Mouse (Mus musculus): ENCODE results near the gene Arhgap35.
"Not testable (repeated sequence)": the region's sequence is repeated elsewhere in the genome, so short reads cannot be mapped to it uniquely, and the experiment has no call there.

The Arhgap35 gene

DNA sequence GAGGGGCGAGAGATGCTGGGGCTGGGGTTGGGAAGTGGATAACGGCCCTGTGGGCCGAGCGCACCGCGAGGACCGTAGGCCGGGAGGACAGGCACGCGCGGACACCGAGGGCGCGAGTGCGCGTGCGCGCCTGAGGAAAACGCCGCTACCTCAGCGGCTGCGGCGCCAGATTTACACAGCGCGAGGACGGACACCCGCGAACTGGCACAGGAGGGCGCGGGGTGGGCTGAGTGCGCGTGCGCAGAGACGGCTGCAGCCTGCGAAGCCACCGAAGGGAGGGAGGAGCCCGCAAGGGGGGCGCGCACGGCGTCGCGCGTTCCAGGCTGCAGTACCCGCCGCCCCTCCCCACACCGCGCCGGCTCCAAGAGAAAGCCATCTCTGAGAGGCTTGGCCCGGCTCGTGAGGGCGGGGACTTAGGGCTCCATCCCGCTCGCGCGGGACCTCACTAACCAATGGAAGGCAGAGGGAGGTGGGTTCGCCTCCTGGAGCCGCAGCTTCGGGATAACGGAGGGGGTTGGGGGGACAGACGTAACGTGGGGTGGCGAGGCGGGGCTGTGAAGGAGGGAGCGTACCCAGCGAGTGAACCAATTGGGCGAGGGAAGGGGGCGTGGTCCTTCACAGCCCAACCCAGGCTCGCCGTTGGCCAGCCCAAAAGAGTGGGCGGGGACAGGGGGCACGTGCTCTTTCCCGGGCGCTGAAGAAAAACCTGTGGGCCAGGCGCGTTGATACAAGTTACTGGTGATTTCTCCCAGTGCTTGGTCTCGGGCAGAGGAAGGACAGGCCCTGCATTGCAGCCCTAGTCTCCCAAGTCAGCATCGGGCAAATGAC, at the start of gene Arhgap35:
Gene Arhgap35, minus strand, starts transcription at position 106 of the 828 bp plus-strand sequence.
- peak; percentile 99 to 100 for DNase-seq (ENCODE audit: low spot score in 2 of 2)

GRCm38 (mm10) chr7:16644260-16644659, 29.5 kb upstream of the Arhgap35 start:
- no peak for DNase-seq (ENCODE audit: low spot score in 2 of 2)

DNA sequence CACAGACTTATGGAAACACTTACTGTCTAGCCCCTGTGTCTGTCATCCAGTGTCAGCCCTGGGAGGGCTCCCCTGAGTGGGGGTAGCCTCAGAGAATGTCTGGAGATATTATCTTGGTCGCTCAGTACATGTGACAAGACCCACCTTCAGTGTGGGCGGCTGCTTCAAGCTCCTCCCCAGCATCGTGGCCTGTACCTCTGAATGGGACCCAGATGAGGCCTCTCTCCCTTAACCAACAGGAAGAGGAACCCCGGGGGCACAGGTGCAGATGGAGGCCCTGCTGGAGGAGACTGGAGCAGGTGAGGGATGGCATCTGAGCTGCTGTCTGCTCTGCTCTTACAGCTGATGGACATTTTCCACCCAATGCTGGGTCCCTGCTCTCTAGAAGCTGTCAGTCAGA, 28.3 kb upstream of the Arhgap35 start:
- not testable (repeated sequence) for DNase-seq (ENCODE audit: low spot score in 2 of 2)

DNA sequence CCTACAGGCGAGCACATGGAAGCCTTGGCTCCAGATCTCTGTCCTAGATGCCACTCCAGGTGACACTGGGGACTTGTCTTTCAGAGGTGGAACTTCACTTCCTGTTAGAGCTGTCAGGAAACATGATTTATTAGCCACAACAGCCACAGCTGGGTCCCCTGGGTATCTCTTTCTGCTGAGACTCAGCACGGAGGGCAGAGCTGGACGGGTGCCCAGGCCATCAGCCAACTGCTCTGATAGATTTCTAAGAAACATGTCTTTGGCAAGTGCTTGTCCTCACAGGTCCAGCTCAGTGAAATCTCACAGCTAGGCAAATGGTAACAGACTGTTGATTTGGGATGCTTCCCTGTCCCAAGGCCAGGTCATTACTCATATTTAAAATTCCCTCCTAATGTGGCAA, 24.2 kb upstream of the Arhgap35 start:
- peak; percentile 64 to 71 for DNase-seq (ENCODE audit: low spot score in 2 of 2)

DNA sequence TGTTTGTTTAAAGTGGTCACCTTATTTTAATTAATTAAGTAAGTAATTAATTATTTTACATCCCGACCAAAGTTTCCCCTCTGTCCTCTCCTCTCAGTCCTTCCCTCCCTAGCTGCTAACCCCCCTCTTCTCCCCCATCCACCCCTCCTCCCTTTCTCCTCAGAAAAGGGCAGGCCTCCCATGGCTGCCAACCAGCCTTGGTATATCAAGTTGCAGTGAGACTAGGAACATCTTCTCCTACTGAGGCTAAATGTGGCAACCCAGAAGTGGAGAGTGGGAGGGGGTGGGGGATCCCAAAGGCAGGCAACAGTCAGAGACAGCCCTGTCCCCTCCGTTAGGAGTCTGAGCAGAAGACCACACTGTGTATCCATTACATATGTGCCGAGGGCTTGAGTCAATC, 20.3 kb upstream of the Arhgap35 start:
- no peak for DNase-seq (ENCODE audit: low spot score in 2 of 2)

GRCm38 (mm10) chr7:16633913-16634312, 19.1 kb upstream of the Arhgap35 start:
- not testable (repeated sequence) for DNase-seq (ENCODE audit: low spot score in 2 of 2)

DNA sequence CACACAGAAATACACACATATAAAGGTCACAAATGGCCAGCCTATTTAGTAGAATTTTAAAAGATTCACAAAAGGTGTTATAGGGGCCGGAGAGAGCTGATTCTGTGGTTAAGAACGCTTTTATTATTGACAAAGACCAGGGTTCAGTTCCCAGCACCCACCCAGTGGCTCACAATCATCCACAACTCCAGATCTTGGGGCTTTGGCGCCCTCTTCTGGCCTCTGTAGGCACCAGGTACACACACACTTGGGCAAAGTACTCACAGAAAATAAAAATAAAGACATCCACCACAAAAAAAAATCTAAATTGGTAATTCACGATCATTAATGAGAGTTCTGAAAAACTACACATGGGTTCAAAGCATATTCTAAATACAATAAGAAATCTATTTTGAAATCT, 17.1 kb upstream of the Arhgap35 start:
- no peak for DNase-seq (ENCODE audit: low spot score in 2 of 2)

- DNase-seq (ENCODE audit: low spot score in 2 of 2) = no peak
Measured at GRCm38 (mm10) chr7:16631025-16631424, 16.2 kb upstream of the Arhgap35 start.

- peak; percentile 53 to 65 for DNase-seq (ENCODE audit: low spot score in 2 of 2)
Measured at GRCm38 (mm10) chr7:16629598-16630296, 15.0 kb upstream of the Arhgap35 start.

DNA sequence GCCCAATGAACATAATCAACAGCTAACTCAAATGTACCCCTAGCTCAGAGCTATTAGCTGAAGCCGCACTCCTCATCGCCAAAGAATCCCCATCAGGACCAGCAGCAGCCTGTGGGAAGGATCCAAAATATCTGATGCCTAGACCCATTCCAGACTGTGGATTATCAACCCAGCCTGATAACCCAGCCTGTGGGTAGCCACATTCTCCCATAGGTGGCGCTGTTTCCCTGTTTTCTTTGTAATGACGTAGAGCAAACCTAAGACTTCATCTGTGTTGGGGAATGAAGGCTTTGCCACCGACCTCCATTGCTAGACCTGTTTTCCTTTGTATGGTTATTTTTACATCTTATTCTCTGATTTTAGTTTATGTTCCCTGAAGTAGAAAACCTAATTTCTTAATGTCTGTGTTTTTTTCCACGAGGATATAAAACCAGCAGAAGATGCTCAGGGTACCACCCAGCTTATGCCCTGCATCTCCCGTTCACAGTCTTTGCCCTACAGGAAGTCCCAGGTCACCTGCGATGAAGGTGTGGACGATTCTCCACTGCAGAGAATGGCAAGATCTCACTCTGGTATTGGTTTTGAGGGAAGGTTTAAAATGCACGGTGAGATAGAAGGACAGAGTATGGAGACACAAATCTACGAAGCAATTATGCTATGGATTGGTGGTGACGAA, 13.4 kb upstream of the Arhgap35 start:
- DNase-seq (ENCODE audit: low spot score in 2 of 2) = peak; percentile 74 to 83

DNA sequence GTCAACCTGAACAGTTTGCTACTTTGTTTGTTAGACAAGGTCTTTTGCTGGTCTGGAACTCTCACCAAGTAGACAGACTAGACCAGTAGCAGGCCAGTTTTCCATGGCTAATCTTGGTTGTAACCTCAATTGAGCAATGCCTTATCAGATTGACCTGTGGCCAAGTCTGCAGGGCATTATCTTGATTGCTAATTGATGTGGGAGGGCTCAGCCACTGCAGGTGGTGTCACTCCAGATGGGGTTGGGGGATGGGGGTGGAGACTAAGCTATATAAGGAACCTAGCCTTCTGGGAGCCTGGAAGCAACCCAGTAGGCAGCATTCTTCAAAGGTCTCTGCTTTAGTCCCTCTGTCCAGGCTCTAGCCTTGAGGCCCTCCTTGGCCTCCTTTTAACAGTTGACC, 8.9 kb upstream of the Arhgap35 start:
- DNase-seq (ENCODE audit: low spot score in 2 of 2) = no peak

DNA sequence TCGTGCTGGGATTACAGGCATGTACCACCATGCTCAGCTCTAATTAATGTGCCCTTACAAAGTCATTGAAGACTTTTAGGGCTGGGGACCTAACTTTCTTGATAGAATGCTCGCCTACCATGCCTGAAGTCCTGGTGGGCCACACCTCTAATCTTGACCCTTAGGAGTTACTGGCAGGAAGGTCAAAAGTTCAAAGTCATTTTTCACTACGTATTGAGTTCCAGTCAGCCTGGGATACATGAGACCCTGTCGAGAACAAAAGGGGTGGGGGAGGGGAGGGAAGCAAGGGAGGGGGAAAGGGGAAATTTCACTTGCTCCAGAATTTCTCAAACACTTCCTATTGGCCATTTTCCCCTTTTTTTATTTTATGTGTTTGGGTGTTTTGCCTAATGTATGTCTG, 8.3 kb upstream of the Arhgap35 start:
- DNase-seq (ENCODE audit: low spot score in 2 of 2) = no peak

DNA sequence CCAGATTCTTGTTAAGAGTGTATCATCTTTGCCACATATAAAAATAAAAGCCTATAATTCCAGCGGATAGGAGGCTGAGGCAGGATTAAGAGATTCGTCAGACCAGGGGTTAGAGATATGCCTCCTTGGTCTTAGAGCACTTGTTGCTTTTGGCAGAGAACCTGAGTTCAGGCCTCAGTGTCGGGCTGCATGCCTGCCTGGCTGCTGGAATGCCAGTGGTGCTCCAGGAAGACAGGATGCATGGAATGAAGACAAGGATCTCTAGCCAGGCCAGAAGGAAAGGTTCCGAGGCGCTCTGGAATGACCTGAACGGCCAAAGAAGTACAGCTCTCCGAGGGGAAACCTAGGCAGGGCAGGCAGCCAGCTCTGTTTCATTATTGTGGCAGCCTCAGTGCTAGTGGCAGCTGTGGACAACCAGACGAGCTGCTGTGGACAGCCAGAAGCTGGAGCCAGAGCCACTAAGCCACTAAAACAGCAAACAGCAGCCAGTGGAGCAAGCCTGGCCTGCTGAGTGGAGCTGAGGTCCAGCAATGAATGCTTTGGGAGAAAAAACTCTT, 6.4 kb upstream of the Arhgap35 start:
- DNase-seq (ENCODE audit: low spot score in 2 of 2) = no peak

DNA sequence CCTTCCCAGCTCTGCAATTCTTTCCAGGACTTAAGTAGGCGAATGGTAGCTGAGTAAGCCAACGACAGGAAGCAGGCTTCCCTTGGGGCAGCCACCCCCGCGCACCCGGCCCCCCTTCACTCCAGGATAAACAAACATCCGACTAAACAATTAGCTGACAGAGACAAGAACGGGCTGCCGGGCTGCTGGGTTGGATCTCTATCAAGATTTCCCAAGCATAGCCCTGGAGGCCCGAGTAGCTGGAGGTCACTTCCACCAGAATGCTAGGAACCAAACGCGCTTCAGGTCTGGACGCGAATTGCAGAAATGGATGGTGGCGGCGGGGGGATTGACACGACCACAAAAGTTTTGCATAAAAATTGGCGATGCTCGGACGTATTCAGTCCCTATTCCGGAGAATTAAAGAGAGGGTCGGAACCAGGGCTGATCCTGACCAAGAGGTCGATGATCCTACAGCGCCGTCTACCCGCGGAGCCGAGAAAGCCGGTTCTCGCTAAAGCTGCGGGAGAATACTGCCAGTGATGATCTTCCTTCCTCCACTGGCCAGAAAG, 3.9 kb upstream of the Arhgap35 start:
- peak; percentile 72 to 78 for DNase-seq (ENCODE audit: low spot score in 2 of 2)

DNA sequence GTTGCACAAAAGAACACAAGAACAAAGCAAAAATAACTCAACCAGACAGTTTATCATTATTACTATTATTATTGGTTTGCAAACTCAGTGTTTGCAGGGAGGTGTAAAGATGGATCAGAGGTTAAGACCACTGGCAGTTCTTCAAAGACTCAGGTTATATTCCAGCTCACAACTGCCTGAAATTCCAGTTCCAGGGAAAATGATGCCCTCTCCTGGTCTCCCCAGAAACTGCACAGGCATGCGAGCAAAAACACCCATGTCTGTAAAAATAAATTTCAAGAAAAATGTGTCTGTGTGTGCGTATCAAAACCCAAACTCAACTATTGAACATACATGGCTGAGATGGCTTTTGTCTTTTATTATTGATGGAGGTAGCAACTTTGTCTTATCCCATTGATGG, 2.3 kb upstream of the Arhgap35 start:
- DNase-seq (ENCODE audit: low spot score in 2 of 2) = peak; percentile 64 to 74

GRCm38 (mm10) chr7:16614171-16614887, 464 bp downstream of the Arhgap35 start:
- peak; percentile 83 to 84 for DNase-seq (ENCODE audit: low spot score in 2 of 2)

- peak; percentile 50 to 67 for DNase-seq (ENCODE audit: low spot score in 2 of 2)
Measured at GRCm38 (mm10) chr7:16613461-16614170, 1.2 kb downstream of the Arhgap35 start.

DNA sequence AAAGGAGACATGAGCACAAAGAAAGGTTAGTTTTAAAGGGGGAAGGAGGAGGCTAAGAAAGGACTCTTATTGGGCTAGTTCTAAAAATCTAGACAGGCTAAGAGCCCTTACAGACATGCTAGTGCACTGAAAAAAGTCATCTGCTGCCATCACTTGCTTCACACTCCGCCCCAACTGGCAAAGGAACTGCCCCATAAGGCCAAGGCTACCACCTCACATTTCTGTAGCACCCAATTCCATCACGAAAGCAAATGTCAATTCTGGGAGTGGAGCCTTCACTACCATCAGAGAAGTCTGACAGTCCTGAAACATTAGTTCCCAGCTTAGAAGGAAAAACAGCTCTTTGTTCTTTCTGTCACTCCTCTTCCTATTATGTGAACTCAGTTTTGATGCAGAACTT, 4.4 kb downstream of the Arhgap35 start:
- no peak for DNase-seq (ENCODE audit: low spot score in 2 of 2)

GRCm38 (mm10) chr7:16608961-16609360, 5.8 kb downstream of the Arhgap35 start:
- no peak for DNase-seq (ENCODE audit: low spot score in 2 of 2)

GRCm38 (mm10) chr7:16608046-16608445, 6.7 kb downstream of the Arhgap35 start:
- no peak for DNase-seq (ENCODE audit: low spot score in 2 of 2)

GRCm38 (mm10) chr7:16606808-16607207, 8.0 kb downstream of the Arhgap35 start:
- not testable (repeated sequence) for DNase-seq (ENCODE audit: low spot score in 2 of 2)
